Mouse (Mus musculus): ENCODE measurements at regions not wholly inside any gene's neighbourhood (a gene's known extent, or its start where the extent isn't known, plus 50 kb on each side); places are given as distances from the start of the nearest gene placed in this dataset.

- TF ChIP-seq CTCF (conservative IDR thresholded peaks at IDR 0.05; ENCODE audit: insufficient read depth, insufficient read length, low read depth, low read length), result no peak
- TF ChIP-seq POLR2A (IDR thresholded peaks at IDR 0.05; ENCODE audit: low read depth, low read length), result no peak
Measured at GRCm38 (mm10) chr2:71683375-71683774, 62.0 kb upstream of the Itga6 start.

All from kidney, adult 2 months (tissue).